Mouse (Mus musculus) liver, adult 2 months (tissue): ENCODE results near the gene Coq7. TPM values are rescaled to one million over a fixed set of nuclear protein-coding genes. Genes with fewer than 3 reads are reported as not detected.

ENCODE experiments used
- DNase-seq: peaks from one replicate; pipeline ENCODE4 v3.0.0-alpha.2; 2011; ENCODE audit warnings: low read depth, low spot score; ENCODE audit errors: extremely low read depth
- H3K27ac ChIP-seq: fragments of 200-500 bp; replicated peaks from 2 replicates; pipeline ENCODE4 v1.5.1; 2012; ENCODE audit warnings: low read depth, mild to moderate bottlenecking, control low read depth, inconsistent platforms, low read length; ENCODE audit not compliant: insufficient read depth
- H3K27me3 ChIP-seq: fragments of 200-500 bp; 2 replicates; pipeline ENCODE4 v1.6.1; 2012; ENCODE audit warnings: mild to moderate bottlenecking, moderate library complexity, low read length, inconsistent platforms; ENCODE audit not compliant: control insufficient read depth, insufficient read depth
- H3K36me3 ChIP-seq: fragments of 200-500 bp; 2 replicates; pipeline ENCODE4 v1.6.1; 2012; ENCODE audit warnings: low read length, inconsistent platforms; ENCODE audit not compliant: control insufficient read depth, insufficient read depth
- H3K4me1 ChIP-seq: fragments of 200-500 bp; 2 replicates; pipeline ENCODE4 v1.6.1; 2011; ENCODE audit warnings: low read length; ENCODE audit not compliant: control insufficient read depth, insufficient read depth
- H3K4me3 ChIP-seq: fragments of 200-500 bp; 2 replicates; pipeline ENCODE4 v1.5.1; 2011; ENCODE audit warnings: low read depth, mild to moderate bottlenecking, control low read depth, low read length, moderate library complexity; ENCODE audit not compliant: insufficient read depth
- H3K79me2 ChIP-seq: fragments of 200-500 bp; 2 replicates; pipeline ENCODE4 v1.6.1; 2012; ENCODE audit warnings: inconsistent platforms, mild to moderate bottlenecking, low read length, moderate library complexity; ENCODE audit not compliant: control insufficient read depth, insufficient read depth
- H3K9ac ChIP-seq: fragments of 200-500 bp; 2 replicates; pipeline ENCODE4 v1.6.1; 2012; ENCODE audit warnings: low read depth, mild to moderate bottlenecking, control low read depth, inconsistent platforms, low read length
- CTCF ChIP-seq: fragments of 200-500 bp; IDR thresholded peaks from 2 replicates; pipeline ENCODE4 v1.5.1; 2011; ENCODE audit warnings: low read depth, low read length, control low read depth
- POLR2A ChIP-seq: fragments of 200-500 bp; IDR thresholded peaks from 2 replicates; pipeline ENCODE4 v1.6.1; 2011; ENCODE audit warnings: low read length, control low read depth; ENCODE audit not compliant: insufficient read depth; ENCODE audit errors: extremely low read depth
- WGBS: fragments of 180-500 bp; shearing (Covaris S2); methylation state at CpG from one replicate; pipeline ENCODE4 v1.1.7; 2018; 5-methylcytosine and 5-hydroxymethylcytosine counted together
- polyA plus RNA-seq: library from polyadenylated mRNA; depleted of rRNA; stranded (reverse); fragments of >200 nt; gene quantifications from 2 replicates; pipeline ENCODE4 v1.2.3, GENCODE M21; 2012
- total RNA-seq: library from RNA; depleted of rRNA; stranded (reverse); fragments of >200 nt; gene quantifications from 2 replicates; pipeline ENCODE4 v1.2.3, GENCODE M21; 2014

Coq7 gene
- total and polyA plus RNA-seq, 2 experiments = 40.1 to 41.5 TPM

GRCm38 (mm10) chr7:118494892-118495579, 38.1 kb downstream of the Coq7 start:
- 0 out of 2 replicates have a peak, but pooled peaks cover 3% of the 10 kb centered on the region for H3K4me1 ChIP-seq
- no peaks in the 10 kb centered on the region for H3K36me3 ChIP-seq
- TF ChIP-seq CTCF = no peak
- TF ChIP-seq POLR2A = no peak
- H3K9ac ChIP-seq = no peak overlapping the region
- H3K27ac ChIP-seq = no peak overlapping the region
- H3K79me2 ChIP-seq = 0 out of 2 replicates have a peak, but pooled peaks cover 4% of the 10 kb centered on the region
- 0 out of 2 replicates have a peak, but pooled peaks cover 4% of the 10 kb centered on the region for H3K27me3 ChIP-seq
- no peak for DNase-seq
- no peak overlapping the region for H3K4me3 ChIP-seq
- 70% methylated on average over 4 of the region's 4 CpGs for WGBS

- no peak overlapping the region for H3K27ac ChIP-seq
- no peaks in the 10 kb centered on the region; the same call in 1 of the 2 replicates for H3K36me3 ChIP-seq
- H3K4me3 ChIP-seq = no peak overlapping the region
- 0 out of 2 replicates have a peak, but pooled peaks cover 4% of the 10 kb centered on the region for H3K79me2 ChIP-seq
- DNase-seq = no peak
- H3K27me3 ChIP-seq = 0 out of 2 replicates have a peak, but pooled peaks cover 4% of the 10 kb centered on the region
- 90% methylated on average over 9 of the region's 9 CpGs for WGBS
- H3K9ac ChIP-seq = no peak overlapping the region
- TF ChIP-seq CTCF (no peak), POLR2A (no peak)
- 0 out of 2 replicates have a peak, but pooled peaks cover 5% of the 10 kb centered on the region for H3K4me1 ChIP-seq
Measured at GRCm38 (mm10) chr7:118493892-118494291, 39.3 kb downstream of the Coq7 start.

- Histone ChIP-seq H3K27ac (peak within 1 kb of the TSS; percentile 76), H3K27me3 (0 out of 2 replicates have a peak, but pooled peaks cover 4% of the 10 kb centered on the region), H3K9ac (peak within 1 kb of the TSS; percentile 92), H3K4me1 (peaks cover 9% of the 10 kb centered on the region; the same call in 1 of the 2 replicates), H3K36me3 (no peaks in the 10 kb centered on the region; the same call in 1 of the 2 replicates), H3K79me2 (0 out of 2 replicates have a peak, but pooled peaks cover 4% of the 10 kb centered on the region), H3K4me3 (peak within 1 kb of the TSS; percentile 78)
- under 1% methylated on average over 55 of the region's 55 CpGs for WGBS
- peak; percentile 19 for DNase-seq
- TF ChIP-seq CTCF (no peak), POLR2A (peak; percentile 27; the same call in 1 of the 2 replicates)
Measured at GRCm38 (mm10) chr7:118491431-118492147, 41.6 kb downstream of the Coq7 start, which contains the start of gene Itpripl2. Itpripl2 (minus strand) TSS chr7:118491975.

DNA sequence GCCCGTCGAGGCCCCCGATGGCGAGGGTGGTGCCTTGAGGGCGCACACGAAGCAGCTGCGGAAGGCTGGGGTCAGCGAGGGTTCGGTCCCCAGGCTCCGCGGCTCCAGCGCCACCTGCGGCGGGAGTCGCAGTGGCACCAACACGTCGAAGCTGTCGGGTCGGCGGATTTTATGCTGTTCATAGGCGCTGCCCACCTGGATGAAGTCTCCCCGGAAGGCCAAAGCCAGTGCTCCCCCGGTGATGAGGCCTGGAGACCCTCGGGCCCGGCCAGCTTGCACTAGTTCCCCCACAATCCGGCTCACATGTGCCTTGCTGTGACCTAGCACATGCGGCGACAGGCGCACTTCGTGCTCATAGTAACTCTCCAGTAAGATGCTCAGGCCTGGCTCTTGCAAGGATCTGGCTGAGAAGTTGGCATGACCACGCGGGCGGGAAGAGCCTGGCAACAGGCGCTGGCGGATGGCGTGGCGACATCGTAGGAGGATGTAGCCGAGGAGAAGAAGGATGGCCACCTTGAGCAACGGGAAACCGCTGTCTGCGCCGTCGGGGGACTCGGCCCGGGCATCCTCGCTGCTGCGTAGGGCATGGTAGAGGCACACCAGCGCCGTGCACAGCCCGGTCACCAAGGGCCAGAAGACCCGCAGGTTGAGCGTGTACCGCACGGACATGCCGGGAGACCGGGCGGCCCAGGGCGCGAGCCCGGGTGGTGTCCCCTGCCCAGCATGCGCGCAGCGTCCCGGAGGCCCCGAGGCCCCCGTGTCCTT, 42.3 kb downstream of the Coq7 start:
- 25% methylated on average over 67 of the region's 67 CpGs for WGBS
- peak overlapping the region; percentile 92 for H3K9ac ChIP-seq
- peak overlapping the region; percentile 78 for H3K4me3 ChIP-seq
- DNase-seq = no peak
- 0 out of 2 replicates have a peak, but pooled peaks cover 4% of the 10 kb centered on the region for H3K27me3 ChIP-seq
- H3K79me2 ChIP-seq = 0 out of 2 replicates have a peak, but pooled peaks cover 4% of the 10 kb centered on the region
- H3K4me1 ChIP-seq = peaks cover 9% of the 10 kb centered on the region; the same call in 1 of the 2 replicates
- H3K27ac ChIP-seq = peak overlapping the region; percentile 76
- H3K36me3 ChIP-seq = no peaks in the 10 kb centered on the region; the same call in 1 of the 2 replicates
- TF ChIP-seq CTCF (no peak), POLR2A (no peak)
